Mouse (Mus musculus) adrenal gland, adult 2 months (tissue): ENCODE measurements around the gene Thada. TPM values are rescaled to one million over a fixed set of nuclear protein-coding genes. Genes with fewer than 3 reads are reported as not detected.

Experiments used
- DNase-seq: peaks from one replicate; pipeline ENCODE4 v3.0.0; 2021
- polyA plus RNA-seq: library from polyadenylated mRNA; depleted of rRNA; stranded (reverse); fragments of >200 nt; gene quantifications from 2 replicates; pipeline ENCODE4 v1.2.3, GENCODE M21; 2012; rRNA removed
- total RNA-seq, 2 experiments: library from RNA; stranded (reverse); gene quantifications; 2 replicates each; pipeline ENCODE4 v1.2.3; 2021

Gene Thada
- total and polyA plus RNA-seq, 3 experiments, result 11.9 to 21.2 (median 19.4) TPM

GRCm38 (mm10) chr17:84144762-84145599 is 321.0 kb downstream of the Thada start:
- DNase-seq, result no peak

- DNase-seq, result no peak
These were observed 321.9 kb downstream of the Thada start for GRCm38 (mm10) chr17:84144130-84144529.

- no peak for DNase-seq
These were observed 322.7 kb downstream of the Thada start for GRCm38 (mm10) chr17:84143219-84143844.

- peak; percentile 45 for DNase-seq
These were observed 324.3 kb downstream of the Thada start for GRCm38 (mm10) chr17:84141691-84142090.

GRCm38 (mm10) chr17:84140822-84141507 is 325.0 kb downstream of the Thada start:
- DNase-seq, result peak; percentile 52

Other genes with a start within 250 kb of the Thada start
- 1 to 10 TPM; 3.0 to 4.4 TPM for gene Plekhh2, start 45.7 kb upstream of the Thada start, total RNA-seq
- 0.98 and 1.0 TPM in 2 replicates for gene Plekhh2, start 45.7 kb upstream of the Thada start, polyA plus RNA-seq
- gene Dync2li1, start 160.3 kb upstream of the Thada start, total RNA-seq, result 10 to 100 TPM; 19.1 to 40.9 TPM
- gene Dync2li1, start 160.3 kb upstream of the Thada start, polyA plus RNA-seq, result 0.52 and 0.88 TPM in 2 replicates
- under 1 TPM in 1 of 2 experiments, not detected in 1; 0.14 TPM for gene Abcg8, start 210.1 kb upstream of the Thada start, total RNA-seq
- gene Abcg8, start 210.1 kb upstream of the Thada start, polyA plus RNA-seq, result 0.09 TPM in 1 of 2 replicates, not detected in the other
- not detected for gene Abcg5, start 216.8 kb upstream of the Thada start, total RNA-seq
- gene Abcg5, start 216.8 kb upstream of the Thada start, polyA plus RNA-seq, result 0.11 TPM in 1 of 2 replicates, not detected in the other